Mouse (Mus musculus): ENCODE results near the gene Nkx2-2. TPM values are rescaled to one million over a fixed set of nuclear protein-coding genes. Genes with fewer than 3 reads are reported as not detected.

Nkx2-2 gene
- polyA plus RNA-seq (2015; fragmentation: Nextera tagmentation; extraction: Ambion mirVana) = 3.3 and 4.2 TPM in 2 replicates

DNA sequence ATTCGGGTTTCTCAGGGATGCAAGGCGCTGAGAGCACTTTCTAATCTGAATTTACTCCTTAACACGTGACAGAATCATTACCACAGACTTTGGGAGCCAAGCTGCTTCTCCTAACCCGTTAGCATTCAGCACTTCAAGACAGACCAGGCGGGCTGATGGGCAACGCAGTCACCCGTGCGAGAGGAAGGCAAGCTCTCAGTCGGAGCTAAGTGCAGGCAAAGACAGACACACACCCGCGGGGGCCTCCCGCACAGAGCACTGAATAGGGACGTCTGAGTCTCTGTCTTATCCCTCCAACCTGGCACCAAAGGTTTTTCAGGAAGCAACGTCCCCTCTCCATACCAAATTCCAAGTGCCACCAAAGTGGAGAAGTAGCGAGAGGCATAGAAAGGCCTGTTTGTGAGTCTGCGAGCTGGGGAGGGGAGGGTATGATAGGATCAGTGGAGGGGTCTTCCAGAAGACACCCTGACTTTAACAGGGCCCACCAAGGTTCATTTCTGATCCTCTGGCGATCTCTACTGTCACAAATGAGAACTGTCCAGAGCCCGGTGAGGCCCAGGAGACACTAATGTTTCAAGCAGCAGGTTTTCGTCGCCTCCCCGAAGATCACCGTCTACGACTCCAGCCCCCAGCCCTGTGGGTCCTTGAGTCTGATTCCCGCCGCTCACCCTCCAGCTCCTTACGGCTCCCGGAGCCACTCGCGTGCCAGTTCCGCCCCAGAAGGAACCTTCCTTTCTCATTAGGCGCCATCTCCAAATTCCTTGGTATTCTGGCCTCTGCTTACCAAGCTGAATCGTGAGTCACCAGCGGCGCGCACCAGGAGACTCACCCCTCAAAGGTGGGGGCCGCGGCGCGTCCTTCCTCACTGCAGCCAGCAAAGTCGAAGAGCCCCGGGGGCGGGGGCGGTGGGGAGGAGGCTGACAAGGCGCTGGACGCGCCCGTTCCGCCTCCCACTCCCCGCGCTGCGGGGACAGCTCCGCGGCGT, at the start of gene Nkx2-2:
Gene Nkx2-2, minus strand, starts transcription at position 973 of the 985 bp plus-strand sequence.
- H3K36me3 ChIP-seq (ENCODE audit: control insufficient read depth, insufficient read depth, low read length) = no peaks in the 10 kb centered on the region
- under 1% methylated on average over 53 of the region's 54 CpGs for WGBS
- peaks cover 14% of the 10 kb centered on the region for H3K4me1 ChIP-seq (ENCODE audit: control insufficient read depth, insufficient read depth, low read depth, low read length)
- H3K27me3 ChIP-seq (replicated peaks; ENCODE audit: control insufficient read depth, insufficient read depth, low read length) = peaks cover 60% of the 10 kb centered on the region
- H3K9ac ChIP-seq (ENCODE audit: low read depth, low read length) = peak within 1 kb of the TSS; percentile 23
- H3K9me3 ChIP-seq (ENCODE audit: control insufficient read depth, low read length) = no peaks in the 10 kb centered on the region
- peak within 1 kb of the TSS; percentile 39 for H3K4me3 ChIP-seq (ENCODE audit: low read length)
- H3K27ac ChIP-seq (ENCODE audit: low read depth, low read length) = no peak within 1 kb of the TSS
- H3K4me2 ChIP-seq (ENCODE audit: low read length) = peak within 1 kb of the TSS; percentile 61
- peak; percentile 67 for ATAC-seq

DNA sequence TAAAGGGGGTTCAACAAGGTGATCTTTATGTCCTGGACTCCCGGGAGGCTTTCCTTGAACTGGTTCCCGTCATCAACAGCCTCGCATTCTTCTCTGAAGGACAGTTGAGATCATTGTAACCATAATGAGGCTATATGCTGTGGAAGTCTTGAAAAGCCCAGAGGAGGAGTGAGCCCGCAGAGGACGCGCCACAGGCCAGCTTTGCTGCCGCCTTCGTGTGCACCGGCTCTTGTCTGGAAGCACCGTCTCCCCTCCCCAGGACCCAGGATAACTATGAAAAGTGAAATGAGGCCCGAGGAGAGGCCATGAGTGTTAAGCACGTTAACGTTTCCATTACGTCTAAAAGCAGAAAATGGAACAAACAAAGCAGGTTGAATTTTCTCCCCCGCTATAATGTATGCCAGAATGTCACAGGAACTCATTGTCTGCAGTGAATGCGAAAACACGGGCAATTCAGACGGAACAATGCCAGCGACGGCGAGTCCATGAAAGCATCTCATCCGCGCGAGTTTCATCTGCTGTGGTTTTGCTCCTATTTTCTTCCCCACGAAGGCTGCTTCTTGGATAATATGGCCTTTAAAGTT, 41.8 kb upstream of the Nkx2-2 start:
- H3K9me3 ChIP-seq (ENCODE audit: control insufficient read depth, low read length) = no peaks in the 10 kb centered on the region
- 30% methylated on average over 25 of the region's 25 CpGs for WGBS
- peak overlapping the region; percentile 42 for H3K4me2 ChIP-seq (ENCODE audit: low read length)
- no peak overlapping the region for H3K27ac ChIP-seq (ENCODE audit: low read depth, low read length)
- no peaks in the 10 kb centered on the region for H3K36me3 ChIP-seq (ENCODE audit: control insufficient read depth, insufficient read depth, low read length)
- 0 out of 2 replicates have a peak overlapping the region, but pooled peaks have one; percentile 7 for H3K4me3 ChIP-seq (ENCODE audit: low read length)
- no peaks in the 10 kb centered on the region for H3K27me3 ChIP-seq (replicated peaks; ENCODE audit: control insufficient read depth, insufficient read depth, low read length)
- ATAC-seq = no peak
- H3K9ac ChIP-seq (ENCODE audit: low read depth, low read length) = no peak overlapping the region
- H3K4me1 ChIP-seq (ENCODE audit: control insufficient read depth, insufficient read depth, low read depth, low read length) = no peaks in the 10 kb centered on the region

DNA sequence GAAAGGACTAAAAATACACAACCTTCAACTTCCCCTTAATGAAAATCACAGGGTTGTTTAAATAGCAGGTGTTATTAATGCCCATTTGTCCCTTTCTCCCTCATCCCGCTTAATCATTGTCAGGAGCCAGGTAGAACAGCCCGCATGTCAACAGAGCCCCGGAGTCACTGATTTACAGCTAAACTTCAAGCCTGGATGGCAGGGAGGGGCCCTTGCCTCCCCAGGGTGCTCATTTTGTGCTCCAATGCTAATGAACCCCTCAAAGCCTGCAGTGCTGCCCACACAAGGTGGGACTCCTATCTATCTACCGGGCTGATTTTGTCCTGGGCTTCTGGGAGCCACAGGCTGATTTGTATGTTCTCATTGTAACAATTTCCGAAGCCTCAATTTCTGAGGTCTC, 37.1 kb upstream of the Nkx2-2 start:
- no peak for ATAC-seq
- no peak overlapping the region for H3K4me3 ChIP-seq (ENCODE audit: low read length)
- H3K4me2 ChIP-seq (ENCODE audit: low read length) = no peak overlapping the region
- H3K9ac ChIP-seq (ENCODE audit: low read depth, low read length) = no peak overlapping the region
- no peaks in the 10 kb centered on the region for H3K36me3 ChIP-seq (ENCODE audit: control insufficient read depth, insufficient read depth, low read length)
- no peaks in the 10 kb centered on the region for H3K27me3 ChIP-seq (replicated peaks; ENCODE audit: control insufficient read depth, insufficient read depth, low read length)
- H3K9me3 ChIP-seq (ENCODE audit: control insufficient read depth, low read length) = no peaks in the 10 kb centered on the region
- WGBS = 76% methylated on average over 5 of the region's 5 CpGs
- no peaks in the 10 kb centered on the region for H3K4me1 ChIP-seq (ENCODE audit: control insufficient read depth, insufficient read depth, low read depth, low read length)
- no peak overlapping the region for H3K27ac ChIP-seq (ENCODE audit: low read depth, low read length)

DNA sequence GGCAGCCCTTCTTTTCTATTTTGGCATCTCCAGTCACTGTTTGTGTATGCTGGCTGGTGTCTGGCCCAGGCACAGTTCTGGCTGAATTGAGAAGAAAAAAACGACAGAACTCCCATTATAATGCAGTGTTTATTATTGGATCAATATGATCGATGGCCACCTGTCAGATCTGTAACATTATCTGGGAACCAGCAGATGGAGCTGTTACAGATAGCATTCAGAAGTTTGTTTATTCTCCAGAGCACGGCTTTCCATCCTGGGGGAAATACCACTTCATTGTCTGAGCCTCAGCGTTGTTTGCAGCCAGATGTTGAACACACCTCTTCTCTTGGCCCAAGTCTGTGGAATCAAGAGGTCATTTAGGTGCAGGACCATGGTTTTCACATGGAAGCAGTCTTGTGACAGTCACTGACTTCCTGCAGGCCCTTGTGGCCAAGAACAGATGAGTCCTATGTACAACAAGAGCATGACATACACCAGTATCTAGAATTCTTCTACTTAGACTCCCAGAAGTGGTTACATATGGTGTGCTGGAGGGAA, 11.1 kb upstream of the Nkx2-2 start:
- WGBS = 33% methylated on average over 4 of the region's 4 CpGs
- no peak overlapping the region for H3K4me2 ChIP-seq (ENCODE audit: low read length)
- no peaks in the 10 kb centered on the region for H3K36me3 ChIP-seq (ENCODE audit: control insufficient read depth, insufficient read depth, low read length)
- H3K9ac ChIP-seq (ENCODE audit: low read depth, low read length) = no peak overlapping the region
- ATAC-seq = no peak; the same call in 1 of the 2 replicates
- no peak overlapping the region for H3K4me3 ChIP-seq (ENCODE audit: low read length)
- H3K27me3 ChIP-seq (replicated peaks; ENCODE audit: control insufficient read depth, insufficient read depth, low read length) = peaks cover 8% of the 10 kb centered on the region
- H3K9me3 ChIP-seq (ENCODE audit: control insufficient read depth, low read length) = no peaks in the 10 kb centered on the region
- H3K4me1 ChIP-seq (ENCODE audit: control insufficient read depth, insufficient read depth, low read depth, low read length) = no peaks in the 10 kb centered on the region
- no peak overlapping the region for H3K27ac ChIP-seq (ENCODE audit: low read depth, low read length)

DNA sequence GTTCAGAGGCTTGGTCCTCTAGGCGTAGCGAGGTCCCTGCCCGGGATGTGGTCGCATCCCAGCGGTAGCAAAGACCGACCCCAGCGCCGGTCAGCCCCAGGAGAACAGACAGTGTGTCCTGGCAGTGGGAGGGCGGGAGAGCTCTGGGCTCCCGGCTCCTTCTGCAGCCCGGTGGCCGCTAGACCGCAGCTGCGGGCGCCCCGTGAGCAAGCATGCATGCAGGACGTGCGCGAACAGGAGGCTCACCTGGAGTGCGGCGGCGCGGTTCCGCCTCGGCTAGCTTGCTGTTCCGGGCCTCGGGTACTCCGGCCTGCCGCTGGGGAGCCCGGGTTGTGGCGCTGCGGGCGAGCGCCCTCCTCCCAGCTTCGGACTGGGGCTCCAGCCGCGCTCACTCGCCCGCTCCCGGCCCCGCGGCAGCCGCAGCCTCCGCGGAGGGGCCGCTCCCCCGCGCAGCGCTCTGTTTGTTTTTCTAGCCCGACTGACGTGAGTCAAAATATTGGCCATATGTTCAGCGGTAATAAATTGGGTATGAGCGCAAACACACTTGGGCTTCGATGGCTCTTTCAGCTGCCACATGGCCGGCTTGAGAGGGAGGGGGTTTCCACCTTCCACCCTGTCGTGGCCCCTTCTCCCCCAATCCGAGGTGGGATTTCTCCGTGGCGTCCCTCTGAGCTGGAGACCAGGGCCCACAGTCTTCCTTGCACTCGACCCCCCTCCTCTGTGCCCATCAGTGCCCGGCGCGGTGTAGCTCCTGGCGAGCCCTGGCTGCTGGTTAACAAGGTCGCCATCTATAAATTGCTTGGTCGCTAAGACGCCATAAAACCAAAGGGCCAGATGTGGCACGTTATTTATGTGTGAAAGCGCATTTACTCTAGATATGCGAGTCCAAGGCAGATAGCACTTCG, 920 bp upstream of the Nkx2-2 start:
- Histone ChIP-seq H3K27ac (ENCODE audit: low read depth, low read length) (no peak overlapping the region), H3K27me3 (replicated peaks; ENCODE audit: control insufficient read depth, insufficient read depth, low read length) (peaks cover 60% of the 10 kb centered on the region), H3K9me3 (ENCODE audit: control insufficient read depth, low read length) (no peaks in the 10 kb centered on the region), H3K4me3 (ENCODE audit: low read length) (peak overlapping the region; percentile 39), H3K9ac (ENCODE audit: low read depth, low read length) (peak overlapping the region; percentile 23), H3K4me2 (ENCODE audit: low read length) (peak overlapping the region; percentile 61), H3K4me1 (ENCODE audit: control insufficient read depth, insufficient read depth, low read depth, low read length) (peaks cover 14% of the 10 kb centered on the region), H3K36me3 (ENCODE audit: control insufficient read depth, insufficient read depth, low read length) (no peaks in the 10 kb centered on the region)
- ATAC-seq = peak; percentile 53; the same call in 1 of the 2 replicates
- WGBS = under 1% methylated on average over 66 of the region's 71 CpGs

DNA sequence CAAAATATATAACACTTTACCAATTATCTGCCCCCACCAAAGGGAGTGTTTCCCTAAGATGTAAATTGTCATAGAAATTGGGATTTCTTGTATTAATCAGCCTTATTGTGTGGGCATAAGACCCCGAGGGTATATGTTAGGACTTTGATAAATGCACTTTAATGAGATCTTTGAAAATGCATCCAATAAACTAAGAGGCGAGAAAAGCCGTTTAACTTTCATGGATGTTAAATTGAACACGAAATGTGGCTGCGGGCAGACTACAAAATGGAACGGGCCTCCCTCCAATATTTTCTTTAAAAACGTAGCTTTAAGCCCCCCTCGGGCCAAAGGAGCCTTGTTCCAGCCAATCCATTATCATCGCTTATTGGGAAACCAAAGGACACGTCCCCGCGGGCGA, 1.3 kb downstream of the Nkx2-2 start:
- Histone ChIP-seq H3K4me2 (ENCODE audit: low read length) (no peak overlapping the region), H3K9ac (ENCODE audit: low read depth, low read length) (no peak overlapping the region), H3K9me3 (ENCODE audit: control insufficient read depth, low read length) (no peaks in the 10 kb centered on the region), H3K4me1 (ENCODE audit: control insufficient read depth, insufficient read depth, low read depth, low read length) (peaks cover 14% of the 10 kb centered on the region), H3K4me3 (ENCODE audit: low read length) (no peak overlapping the region), H3K36me3 (ENCODE audit: control insufficient read depth, insufficient read depth, low read length) (no peaks in the 10 kb centered on the region), H3K27me3 (replicated peaks; ENCODE audit: control insufficient read depth, insufficient read depth, low read length) (peaks cover 56% of the 10 kb centered on the region), H3K27ac (ENCODE audit: low read depth, low read length) (no peak overlapping the region)
- ATAC-seq = no peak
- 3% methylated on average over 13 of the region's 13 CpGs for WGBS

DNA sequence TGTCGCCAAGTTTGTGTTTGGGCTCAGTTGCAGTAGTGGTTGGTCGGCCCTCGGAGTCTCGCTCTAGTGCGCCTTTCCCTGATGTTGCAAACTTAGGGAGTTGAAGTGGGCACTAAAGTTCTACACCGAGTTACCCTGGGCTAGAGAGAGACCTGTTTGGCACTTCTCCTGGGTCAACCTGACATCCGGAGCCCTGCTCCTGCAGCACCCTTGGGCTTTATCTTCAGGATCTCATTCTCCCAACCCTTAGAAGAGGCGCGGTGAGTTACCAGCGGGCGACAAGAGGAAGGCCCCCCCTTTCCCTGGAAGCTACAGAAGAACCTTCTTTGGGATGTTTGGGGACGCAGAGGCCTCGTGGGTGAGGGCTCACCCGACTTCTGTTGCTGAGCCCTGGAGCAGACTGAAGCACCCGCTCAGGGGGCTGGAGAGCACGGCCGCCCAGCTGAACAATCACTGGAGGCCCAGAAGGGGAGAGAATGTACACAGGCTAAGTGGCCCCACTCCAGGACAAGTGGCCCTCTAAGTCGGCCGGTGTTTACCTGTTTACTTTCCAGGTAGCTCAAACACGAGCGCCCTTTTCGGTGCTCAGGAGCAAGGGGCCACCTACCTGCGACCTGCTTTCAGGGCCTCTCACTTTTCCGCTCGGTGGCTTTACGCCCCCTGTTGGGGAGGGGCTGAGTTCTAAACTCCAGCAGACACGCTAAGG, 3.6 kb downstream of the Nkx2-2 start:
- 3% methylated on average over 27 of the region's 27 CpGs for WGBS

More for the DNA sequence above, 3.6 kb downstream of the Nkx2-2 start:
- H3K4me2 ChIP-seq (ENCODE audit: low read length) = no peak overlapping the region
- no peaks in the 10 kb centered on the region for H3K36me3 ChIP-seq (ENCODE audit: control insufficient read depth, insufficient read depth, low read length)
- ATAC-seq = no peak
- H3K27me3 ChIP-seq (replicated peaks; ENCODE audit: control insufficient read depth, insufficient read depth, low read length) = peaks cover 49% of the 10 kb centered on the region
- H3K27ac ChIP-seq (ENCODE audit: low read depth, low read length) = no peak overlapping the region
- H3K4me3 ChIP-seq (ENCODE audit: low read length) = no peak overlapping the region
- no peaks in the 10 kb centered on the region for H3K9me3 ChIP-seq (ENCODE audit: control insufficient read depth, low read length)
- H3K9ac ChIP-seq (ENCODE audit: low read depth, low read length) = no peak overlapping the region
- peaks cover 14% of the 10 kb centered on the region for H3K4me1 ChIP-seq (ENCODE audit: control insufficient read depth, insufficient read depth, low read depth, low read length)
